Mouse (Mus musculus): ENCODE data around the gene Tmem95. TPM values are rescaled to one million over a fixed set of nuclear protein-coding genes. Genes with fewer than 3 reads are reported as not detected.
A peak's percentile ranks its signal among the peaks of the same experiment; 100 is the strongest.

Gene Tmem95
- polyA plus RNA-seq, 1 experiment from 2014 or later = 0.38 TPM

DNA sequence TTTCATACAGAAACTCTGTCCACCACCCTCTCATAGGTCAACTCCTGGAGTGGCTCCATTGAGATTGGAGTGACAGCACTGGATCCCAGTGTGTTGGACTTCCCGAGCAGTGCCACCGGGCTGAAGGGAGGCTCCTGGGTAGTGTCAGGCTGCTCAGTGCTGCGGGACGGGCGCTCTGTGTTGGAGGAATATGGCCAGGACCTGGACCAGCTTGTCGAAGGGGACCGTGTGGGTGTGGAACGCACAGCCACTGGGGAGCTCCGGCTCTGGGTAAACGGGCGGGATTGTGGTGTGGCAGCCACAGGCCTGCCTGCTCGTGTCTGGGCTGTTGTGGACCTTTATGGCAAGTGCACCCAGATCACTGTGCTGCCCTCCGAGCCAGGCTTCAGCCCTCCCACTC lies 25.2 kb upstream of the Tmem95 start:
- ATAC-seq (replicated peaks; ENCODE audit: low FRiP score, low TSS enrichment, low read depth) (no peak), DNase-seq (ENCODE audit: low spot score) (no peak)
- peak overlapping the region; percentile 76 for H3K4me2 ChIP-seq (ENCODE audit: low read length)
- no peak overlapping the region for H3K27ac ChIP-seq (ENCODE audit: low read depth)
- no peaks in the 10 kb centered on the region for H3K27me3 ChIP-seq (replicated peaks; ENCODE audit: control insufficient read depth, insufficient read depth, low read length)
- no peaks in the 10 kb centered on the region for H3K9me3 ChIP-seq (ENCODE audit: control insufficient read depth, low read length)
- peak overlapping the region; percentile 92; the same call in 1 of the 2 replicates for H3K9ac ChIP-seq (ENCODE audit: low read length)
- peaks cover 23% of the 10 kb centered on the region for H3K4me1 ChIP-seq (replicated peaks; ENCODE audit: control insufficient read depth, insufficient read depth, low read length)
- H3K36me3 ChIP-seq (ENCODE audit: control insufficient read depth, insufficient read depth, low read length) = peaks cover 49% of the 10 kb centered on the region
- 85% methylated on average over 13 of the region's 13 CpGs for WGBS
- H3K4me3 ChIP-seq (ENCODE audit: low read depth, low read length) = peak overlapping the region; percentile 70

DNA sequence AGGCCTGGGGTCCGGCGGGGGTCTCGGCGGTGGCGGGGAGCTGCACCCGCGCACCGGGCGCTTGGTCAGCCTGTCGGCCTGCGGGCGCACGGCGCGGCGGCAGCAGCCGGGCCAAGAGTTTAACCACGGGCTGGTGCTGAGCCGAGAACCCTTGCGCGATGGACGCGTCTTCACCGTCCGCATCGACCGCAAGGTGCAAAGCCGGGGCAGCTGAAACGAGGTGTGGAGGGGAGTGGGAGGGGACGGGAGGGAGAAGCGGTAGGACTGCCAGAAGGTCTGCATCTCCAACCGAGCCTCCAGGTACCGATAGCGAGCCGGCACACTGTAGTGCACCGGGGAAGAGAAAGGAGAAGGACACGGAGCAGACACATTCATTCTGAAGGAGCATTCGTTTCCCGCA lies 24.2 kb upstream of the Tmem95 start:
- Histone ChIP-seq H3K36me3 (ENCODE audit: control insufficient read depth, insufficient read depth, low read length) (peaks cover 39% of the 10 kb centered on the region), H3K4me2 (ENCODE audit: low read length) (peak overlapping the region; percentile 76), H3K27ac (ENCODE audit: low read depth) (peak overlapping the region; percentile 98), H3K9ac (ENCODE audit: low read length) (peak overlapping the region; percentile 92), H3K4me3 (ENCODE audit: low read depth, low read length) (peak overlapping the region; percentile 70), H3K27me3 (replicated peaks; ENCODE audit: control insufficient read depth, insufficient read depth, low read length) (no peaks in the 10 kb centered on the region), H3K9me3 (ENCODE audit: control insufficient read depth, low read length) (no peaks in the 10 kb centered on the region), H3K4me1 (replicated peaks; ENCODE audit: control insufficient read depth, insufficient read depth, low read length) (peaks cover 23% of the 10 kb centered on the region)
- no peak for DNase-seq (ENCODE audit: low spot score)
- ATAC-seq (replicated peaks; ENCODE audit: low FRiP score, low TSS enrichment, low read depth) = peak; percentile 2; the same call in 1 of the 2 replicates
- WGBS = under 1% methylated on average over 39 of the region's 39 CpGs

DNA sequence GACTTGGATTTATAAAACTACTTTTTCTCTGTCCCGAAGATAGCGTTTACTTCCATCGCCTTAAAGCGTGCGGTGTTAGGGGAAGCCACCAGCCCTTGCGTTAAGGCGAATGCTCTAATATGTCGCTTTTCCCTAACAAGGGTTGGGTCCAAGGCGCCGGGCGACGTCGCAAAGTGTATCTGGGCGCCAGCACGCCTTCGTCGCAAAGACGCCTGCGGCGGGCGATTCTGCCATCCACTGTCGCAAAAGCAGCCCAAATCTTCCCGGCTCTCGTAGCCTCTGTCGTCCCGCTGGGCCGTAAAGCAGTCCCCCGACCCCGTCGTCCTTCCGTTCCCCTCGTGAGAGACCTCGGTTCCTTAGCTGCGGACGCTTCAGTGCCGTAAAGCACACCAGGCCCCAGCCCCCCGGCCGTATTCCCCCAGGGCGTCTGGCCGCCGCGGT lies 23.6 kb upstream of the Tmem95 start:
- H3K4me2 ChIP-seq (ENCODE audit: low read length) = peak overlapping the region; percentile 76
- H3K9ac ChIP-seq (ENCODE audit: low read length) = peak overlapping the region; percentile 92
- peaks cover 34% of the 10 kb centered on the region for H3K36me3 ChIP-seq (ENCODE audit: control insufficient read depth, insufficient read depth, low read length)
- no peaks in the 10 kb centered on the region for H3K9me3 ChIP-seq (ENCODE audit: control insufficient read depth, low read length)
- WGBS = under 1% methylated on average over 42 of the region's 42 CpGs
- DNase-seq (ENCODE audit: low spot score) = no peak
- H3K27me3 ChIP-seq (replicated peaks; ENCODE audit: control insufficient read depth, insufficient read depth, low read length) = no peaks in the 10 kb centered on the region
- H3K4me1 ChIP-seq (replicated peaks; ENCODE audit: control insufficient read depth, insufficient read depth, low read length) = peaks cover 23% of the 10 kb centered on the region
- peak overlapping the region; percentile 70 for H3K4me3 ChIP-seq (ENCODE audit: low read depth, low read length)
- H3K27ac ChIP-seq (ENCODE audit: low read depth) = peak overlapping the region; percentile 98
- peak; percentile 85 for ATAC-seq (replicated peaks; ENCODE audit: low FRiP score, low TSS enrichment, low read depth)

DNA sequence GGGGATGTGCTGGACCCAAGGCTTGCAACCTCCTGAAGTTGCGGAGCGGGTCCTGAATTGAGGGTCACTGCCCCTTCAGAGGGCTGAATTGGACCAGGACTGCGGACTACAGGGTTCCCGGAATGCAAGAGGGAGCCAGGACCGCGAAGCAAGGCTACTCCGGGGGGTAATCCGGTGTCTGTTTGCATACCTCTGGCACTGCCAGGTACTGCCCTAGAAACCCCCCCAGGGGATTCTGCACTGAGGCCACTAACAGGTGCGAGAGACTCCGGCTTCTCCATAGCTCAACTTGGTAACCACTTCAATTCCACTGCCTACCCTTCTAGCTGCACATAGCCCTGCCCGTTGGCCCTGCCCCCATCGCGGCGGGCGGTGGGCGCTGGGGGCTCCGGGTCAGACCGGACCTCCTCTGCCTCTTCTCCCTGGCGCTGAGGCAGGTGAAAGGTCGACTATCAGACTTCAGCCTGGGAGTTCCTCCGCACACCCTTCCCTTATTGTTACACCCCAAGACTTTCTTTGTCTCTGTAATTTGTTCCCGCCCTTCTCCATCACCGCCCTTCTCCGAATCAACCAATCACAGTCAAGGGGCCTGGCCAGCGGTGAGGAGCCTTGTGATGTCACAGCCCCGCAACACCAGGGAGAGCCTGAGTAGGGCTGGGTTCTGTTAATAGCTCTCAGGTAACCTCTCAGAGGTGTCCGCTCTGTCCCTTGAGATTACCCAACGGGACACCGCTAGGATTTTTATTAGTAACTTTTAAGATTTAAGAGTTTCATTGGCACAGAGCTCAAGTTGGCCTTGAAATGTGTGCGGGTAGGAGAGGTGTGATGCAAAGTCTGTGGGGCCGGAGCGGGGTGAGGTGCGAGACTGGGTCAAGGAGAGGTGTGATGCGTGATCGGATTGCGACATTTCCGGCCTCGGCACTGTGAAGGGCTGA lies 22.9 kb upstream of the Tmem95 start, which contains the start of the genes 2810408A11Rik and Neurl4:
Gene 2810408A11Rik (minus strand): TSS at position 517 of the 935 bp plus-strand sequence.
Gene Neurl4 (plus strand): TSS at position 602 of the 935 bp plus-strand sequence.
- no peaks in the 10 kb centered on the region for H3K27me3 ChIP-seq (replicated peaks; ENCODE audit: control insufficient read depth, insufficient read depth, low read length)
- no peaks in the 10 kb centered on the region for H3K9me3 ChIP-seq (ENCODE audit: control insufficient read depth, low read length)
- peak within 1 kb of the TSS; percentile 98 for H3K27ac ChIP-seq (ENCODE audit: low read depth)
- H3K4me2 ChIP-seq (ENCODE audit: low read length) = peak within 1 kb of the TSS; percentile 76
- H3K9ac ChIP-seq (ENCODE audit: low read length) = peak within 1 kb of the TSS; percentile 92
- peaks cover 23% of the 10 kb centered on the region for H3K4me1 ChIP-seq (replicated peaks; ENCODE audit: control insufficient read depth, insufficient read depth, low read length)
- under 1% methylated on average over 38 of the region's 38 CpGs for WGBS
- DNase-seq (ENCODE audit: low spot score) = peak; percentile 94
- peak within 1 kb of the TSS; percentile 70 for H3K4me3 ChIP-seq (ENCODE audit: low read depth, low read length)
- peak; percentile 92 for ATAC-seq (replicated peaks; ENCODE audit: low FRiP score, low TSS enrichment, low read depth)
- peaks cover 27% of the 10 kb centered on the region for H3K36me3 ChIP-seq (ENCODE audit: control insufficient read depth, insufficient read depth, low read length)

DNA sequence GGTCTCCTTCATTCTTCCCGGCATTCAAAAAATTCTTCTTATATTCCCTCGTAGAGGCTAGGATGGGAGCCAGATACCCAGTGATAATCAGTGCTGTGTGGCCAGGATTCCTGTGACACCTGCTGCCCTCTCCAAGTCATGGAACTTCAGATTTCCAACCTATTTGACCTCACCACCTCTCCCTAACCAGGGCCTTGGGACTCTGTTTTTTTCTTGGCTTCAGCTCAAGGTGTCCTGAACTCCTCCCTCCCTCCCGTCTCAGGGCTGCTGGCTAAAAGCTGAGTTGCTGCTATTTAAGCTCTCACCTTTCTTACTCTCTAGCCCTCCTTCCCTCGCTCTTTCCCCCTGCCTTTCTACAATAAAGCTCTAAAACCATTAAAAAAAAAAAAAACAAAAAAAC lies 22.1 kb upstream of the Tmem95 start:
- 0 out of 2 replicates have a peak overlapping the region, but pooled peaks have one; percentile 98 for H3K27ac ChIP-seq (ENCODE audit: low read depth)
- peak overlapping the region; percentile 92 for H3K9ac ChIP-seq (ENCODE audit: low read length)
- H3K4me3 ChIP-seq (ENCODE audit: low read depth, low read length) = peak overlapping the region; percentile 70
- H3K4me2 ChIP-seq (ENCODE audit: low read length) = peak overlapping the region; percentile 76
- peaks cover 23% of the 10 kb centered on the region for H3K4me1 ChIP-seq (replicated peaks; ENCODE audit: control insufficient read depth, insufficient read depth, low read length)
- WGBS = 19% methylated on average over 4 of the region's 4 CpGs
- H3K9me3 ChIP-seq (ENCODE audit: control insufficient read depth, low read length) = no peaks in the 10 kb centered on the region
- no peaks in the 10 kb centered on the region for H3K27me3 ChIP-seq (replicated peaks; ENCODE audit: control insufficient read depth, insufficient read depth, low read length)
- ATAC-seq (replicated peaks; ENCODE audit: low FRiP score, low TSS enrichment, low read depth) (no peak), DNase-seq (ENCODE audit: low spot score) (no peak)
- peaks cover 18% of the 10 kb centered on the region for H3K36me3 ChIP-seq (ENCODE audit: control insufficient read depth, insufficient read depth, low read length)

DNA sequence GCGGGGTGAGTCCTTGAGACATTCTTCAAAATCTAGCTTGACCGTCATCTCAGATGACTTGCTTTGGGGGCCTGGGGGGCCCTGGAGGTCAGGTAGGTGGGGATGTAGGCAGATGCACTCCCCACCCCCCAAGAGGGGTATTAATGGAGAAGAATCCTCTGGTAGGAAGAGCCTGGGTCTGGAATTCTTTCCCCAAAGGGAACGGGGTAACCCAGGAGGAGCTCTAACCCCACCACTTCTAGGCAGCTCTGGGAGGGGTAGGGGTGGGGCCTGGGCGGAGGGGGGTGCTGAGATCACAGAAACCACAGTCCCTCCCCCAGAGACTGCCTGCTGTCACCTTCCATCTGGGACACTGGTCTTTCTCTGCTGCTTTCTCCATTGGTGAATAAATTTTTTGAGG lies 17.5 kb upstream of the Tmem95 start, which contains the start of gene Acap1:
Gene Acap1 (minus strand): TSS at position 249 of the 400 bp plus-strand sequence.
- H3K4me3 ChIP-seq (ENCODE audit: low read depth, low read length) = no peak within 1 kb of the TSS
- DNase-seq (ENCODE audit: low spot score) (no peak), ATAC-seq (replicated peaks; ENCODE audit: low FRiP score, low TSS enrichment, low read depth) (no peak)
- H3K36me3 ChIP-seq (ENCODE audit: control insufficient read depth, insufficient read depth, low read length) = no peaks in the 10 kb centered on the region
- H3K9ac ChIP-seq (ENCODE audit: low read length) = no peak within 1 kb of the TSS
- 74% methylated on average over 4 of the region's 4 CpGs for WGBS
- H3K9me3 ChIP-seq (ENCODE audit: control insufficient read depth, low read length) = no peaks in the 10 kb centered on the region
- H3K27ac ChIP-seq (ENCODE audit: low read depth) = no peak within 1 kb of the TSS
- H3K4me2 ChIP-seq (ENCODE audit: low read length) = no peak within 1 kb of the TSS
- H3K27me3 ChIP-seq (replicated peaks; ENCODE audit: control insufficient read depth, insufficient read depth, low read length) = no peaks in the 10 kb centered on the region
- peaks cover 11% of the 10 kb centered on the region for H3K4me1 ChIP-seq (replicated peaks; ENCODE audit: control insufficient read depth, insufficient read depth, low read length)

DNA sequence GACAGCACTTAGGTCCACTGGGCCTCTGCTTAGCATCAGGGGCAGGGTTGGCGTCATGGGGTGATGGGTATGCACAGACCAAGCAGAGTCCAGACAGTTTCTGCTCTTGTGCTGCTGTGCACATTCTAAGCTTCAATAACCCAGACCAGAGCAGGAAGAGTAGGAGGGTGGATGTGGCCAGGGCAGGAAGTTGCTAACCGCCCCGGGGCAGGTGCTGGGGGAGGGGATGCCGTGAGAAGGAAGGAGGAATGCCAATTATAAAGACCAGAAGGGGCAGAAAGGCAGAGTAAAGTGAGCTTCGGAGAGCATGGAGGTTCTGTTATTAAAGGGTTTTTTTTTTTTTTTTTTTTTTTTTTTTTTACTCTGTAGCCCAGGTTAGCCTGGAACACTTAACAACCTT lies 16.9 kb upstream of the Tmem95 start:
- Histone ChIP-seq H3K27ac (ENCODE audit: low read depth) (no peak overlapping the region), H3K9ac (ENCODE audit: low read length) (no peak overlapping the region), H3K9me3 (ENCODE audit: control insufficient read depth, low read length) (no peaks in the 10 kb centered on the region), H3K4me3 (ENCODE audit: low read depth, low read length) (no peak overlapping the region), H3K36me3 (ENCODE audit: control insufficient read depth, insufficient read depth, low read length) (no peaks in the 10 kb centered on the region), H3K4me2 (ENCODE audit: low read length) (no peak overlapping the region), H3K4me1 (replicated peaks; ENCODE audit: control insufficient read depth, insufficient read depth, low read length) (peaks cover 8% of the 10 kb centered on the region), H3K27me3 (replicated peaks; ENCODE audit: control insufficient read depth, insufficient read depth, low read length) (no peaks in the 10 kb centered on the region)
- DNase-seq (ENCODE audit: low spot score) (no peak), ATAC-seq (replicated peaks; ENCODE audit: low FRiP score, low TSS enrichment, low read depth) (no peak)
- WGBS = 81% methylated on average over 5 of the region's 5 CpGs

DNA sequence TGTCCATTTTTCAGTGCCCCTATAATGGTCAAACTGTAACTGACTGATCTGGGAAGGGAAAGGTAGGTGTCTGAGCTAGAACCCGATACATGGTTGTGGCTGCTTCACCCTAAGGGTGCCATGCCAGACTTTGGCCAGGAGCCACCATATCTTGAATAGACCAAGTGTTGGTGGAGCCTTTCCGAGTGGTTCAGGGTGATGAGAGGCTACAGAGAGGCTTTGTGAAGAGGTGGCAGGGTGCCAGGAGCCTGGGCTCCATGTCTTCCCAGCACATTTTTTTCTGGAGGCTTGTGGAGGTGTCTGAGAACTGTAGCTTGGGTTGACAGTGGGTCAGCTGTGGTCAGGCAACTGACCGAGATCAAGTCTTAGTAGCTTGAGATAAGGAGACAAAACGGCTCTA lies 13.7 kb upstream of the Tmem95 start:
- Histone ChIP-seq H3K36me3 (ENCODE audit: control insufficient read depth, insufficient read depth, low read length) (no peaks in the 10 kb centered on the region), H3K9ac (ENCODE audit: low read length) (no peak overlapping the region), H3K4me2 (ENCODE audit: low read length) (no peak overlapping the region), H3K4me1 (replicated peaks; ENCODE audit: control insufficient read depth, insufficient read depth, low read length) (no peaks in the 10 kb centered on the region), H3K9me3 (ENCODE audit: control insufficient read depth, low read length) (no peaks in the 10 kb centered on the region), H3K27me3 (replicated peaks; ENCODE audit: control insufficient read depth, insufficient read depth, low read length) (no peaks in the 10 kb centered on the region), H3K27ac (ENCODE audit: low read depth) (no peak overlapping the region), H3K4me3 (ENCODE audit: low read depth, low read length) (no peak overlapping the region)
- ATAC-seq (replicated peaks; ENCODE audit: low FRiP score, low TSS enrichment, low read depth) (no peak), DNase-seq (ENCODE audit: low spot score) (no peak)
- 72% methylated on average over 4 of the region's 4 CpGs for WGBS
